Mouse (Mus musculus) stomach, embryonic 14.5 days (tissue): ENCODE results near the gene Kmt5b. TPM values are rescaled to one million over a fixed set of nuclear protein-coding genes. Genes with fewer than 3 reads are reported as not detected.

Source experiments
- ATAC-seq: fragments of 200-750 bp; cut with Nextera tagmentation; 2 replicates; pipeline ENCODE4 v1.8.0; 2017; ENCODE audit warnings: low read depth, moderate TSS enrichment; ENCODE audit not compliant: insufficient number of reproducible peaks, insufficient read depth, low FRiP score
- H3K27ac ChIP-seq: fragments of 300-500 bp; sonication (generic); 2 replicates; pipeline ENCODE4 v1.5.1; 2014; ENCODE audit warnings: mild to moderate bottlenecking, low read length, moderate library complexity, mixed read lengths
- H3K27me3 ChIP-seq: fragments of 300-500 bp; sonication (generic); 2 replicates; pipeline ENCODE4 v1.6.1; 2014; ENCODE audit warnings: low read length, control low read depth, mixed read lengths; ENCODE audit not compliant: control insufficient read depth, insufficient read depth
- H3K36me3 ChIP-seq: fragments of 300-500 bp; sonication (generic); 2 replicates; pipeline ENCODE4 v1.6.1; 2014; ENCODE audit warnings: mild to moderate bottlenecking, control low read depth, low read length, moderate library complexity, mixed read lengths; ENCODE audit not compliant: control insufficient read depth, insufficient read depth
- H3K4me1 ChIP-seq: fragments of 300-500 bp; sonication (generic); 2 replicates; pipeline ENCODE4 v1.6.1; 2014; ENCODE audit warnings: low read length, control low read depth, mixed read lengths; ENCODE audit not compliant: control insufficient read depth, insufficient read depth
- H3K4me2 ChIP-seq: fragments of 300-500 bp; sonication (generic); replicated peaks from 2 replicates; pipeline ENCODE4 v1.6.1; 2014; ENCODE audit warnings: low read depth, low read length, control low read depth
- H3K4me3 ChIP-seq: fragments of 300-500 bp; sonication (generic); 2 replicates; pipeline ENCODE4 v1.5.1; 2014; ENCODE audit warnings: low read depth, low read length, control low read depth
- H3K9ac ChIP-seq: fragments of 300-500 bp; sonication (generic); replicated peaks from 2 replicates; pipeline ENCODE4 v1.6.1; 2014; ENCODE audit warnings: low read depth, mild to moderate bottlenecking, control low read depth, low read length, moderate library complexity, mixed read lengths
- H3K9me3 ChIP-seq: fragments of 300-500 bp; sonication (generic); 2 replicates; pipeline ENCODE4 v1.6.1; 2016; ENCODE audit warnings: low read depth, low read length, control low read depth; ENCODE audit not compliant: control insufficient read depth
- WGBS: fragments of 180-500 bp; shearing (Covaris S2); extraction: QIAGEN DNeasy Blood & Tissue Kit; methylation state at CpG from one replicate; pipeline ENCODE4 v1.1.7; 2014; 5-methylcytosine and 5-hydroxymethylcytosine counted together
- polyA plus RNA-seq: library from polyadenylated mRNA; unstranded; fragments of >200 nt; fragmentation: Nextera tagmentation; extraction: Ambion mirVana; gene quantifications from 2 replicates; pipeline ENCODE4 v1.2.1, GENCODE M21; 2014

Gene Kmt5b
- polyA plus RNA-seq, 1 experiment from 2014 or later, result 41.5 TPM

- Histone ChIP-seq H3K36me3 (no peaks in the 10 kb centered on the region), H3K9ac (no peak overlapping the region), H3K4me1 (no peaks in the 10 kb centered on the region), H3K27ac (no peak overlapping the region), H3K4me3 (no peak overlapping the region), H3K4me2 (no peak overlapping the region), H3K27me3 (no peaks in the 10 kb centered on the region), H3K9me3 (no peaks in the 10 kb centered on the region)
- 92% methylated on average over 3 of the region's 3 CpGs for WGBS
- ATAC-seq, result no peak
Measured at GRCm38 (mm10) chr19:3736001-3736400, 31.2 kb upstream of the Kmt5b start.

GRCm38 (mm10) chr19:3739650-3740049 lies 27.6 kb upstream of the Kmt5b start:
- no peak for ATAC-seq
- 91% methylated on average over 7 of the region's 7 CpGs for WGBS

GRCm38 (mm10) chr19:3742716-3743115 lies 24.5 kb upstream of the Kmt5b start:
- Histone ChIP-seq H3K4me2 (no peak overlapping the region), H3K4me1 (no peaks in the 10 kb centered on the region), H3K36me3 (no peaks in the 10 kb centered on the region), H3K9me3 (0 out of 2 replicates have a peak, but pooled peaks cover 3% of the 10 kb centered on the region), H3K4me3 (no peak overlapping the region), H3K27ac (no peak overlapping the region), H3K27me3 (no peaks in the 10 kb centered on the region), H3K9ac (no peak overlapping the region)
- ATAC-seq, result no peak
- WGBS, result 30% methylated on average over 4 of the region's 4 CpGs

More at GRCm38 (mm10) chr19:3739650-3740049, 27.6 kb upstream of the Kmt5b start:
- H3K27ac ChIP-seq, result no peak overlapping the region
- H3K9me3 ChIP-seq, result no peaks in the 10 kb centered on the region
- no peak overlapping the region for H3K4me3 ChIP-seq
- no peaks in the 10 kb centered on the region for H3K27me3 ChIP-seq
- no peaks in the 10 kb centered on the region for H3K36me3 ChIP-seq
- H3K4me1 ChIP-seq, result no peaks in the 10 kb centered on the region
- no peak overlapping the region for H3K9ac ChIP-seq
- H3K4me2 ChIP-seq, result no peak overlapping the region

- Histone ChIP-seq H3K4me2 (peak overlapping the region; percentile 46), H3K4me3 (no peak overlapping the region), H3K27me3 (no peaks in the 10 kb centered on the region), H3K36me3 (no peaks in the 10 kb centered on the region), H3K27ac (no peak overlapping the region), H3K9ac (no peak overlapping the region), H3K4me1 (no peaks in the 10 kb centered on the region), H3K9me3 (0 out of 2 replicates have a peak, but pooled peaks cover 7% of the 10 kb centered on the region)
- ATAC-seq, result no peak
- 79% methylated on average over 7 of the region's 7 CpGs for WGBS
Measured at GRCm38 (mm10) chr19:3743362-3743761, 23.9 kb upstream of the Kmt5b start.

- peak overlapping the region; percentile 26; the same call in 1 of the 2 replicates for H3K9ac ChIP-seq
- no peaks in the 10 kb centered on the region for H3K36me3 ChIP-seq
- no peaks in the 10 kb centered on the region for H3K4me1 ChIP-seq
- peak; percentile 65; the same call in 1 of the 2 replicates for ATAC-seq
- H3K27ac ChIP-seq, result no peak overlapping the region; the same call in 1 of the 2 replicates
- H3K27me3 ChIP-seq, result no peaks in the 10 kb centered on the region
- WGBS, result 3% methylated on average over 13 of the region's 13 CpGs
- H3K4me3 ChIP-seq, result peak overlapping the region; percentile 37
- H3K9me3 ChIP-seq, result 0 out of 2 replicates have a peak, but pooled peaks cover 10% of the 10 kb centered on the region
- peak overlapping the region; percentile 46 for H3K4me2 ChIP-seq
Measured at GRCm38 (mm10) chr19:3743851-3744512, 23.2 kb upstream of the Kmt5b start.

GRCm38 (mm10) chr19:3752621-3753239 lies 14.5 kb upstream of the Kmt5b start:
- no peak overlapping the region for H3K4me2 ChIP-seq
- 0 out of 2 replicates have a peak, but pooled peaks cover 7% of the 10 kb centered on the region for H3K9me3 ChIP-seq
- no peak overlapping the region for H3K4me3 ChIP-seq
- H3K4me1 ChIP-seq, result no peaks in the 10 kb centered on the region
- WGBS, result 48% methylated on average over 8 of the region's 8 CpGs
- no peaks in the 10 kb centered on the region for H3K27me3 ChIP-seq
- H3K27ac ChIP-seq, result no peak overlapping the region
- ATAC-seq, result no peak
- no peak overlapping the region for H3K9ac ChIP-seq
- no peaks in the 10 kb centered on the region for H3K36me3 ChIP-seq

- no peaks in the 10 kb centered on the region for H3K36me3 ChIP-seq
- H3K4me1 ChIP-seq, result no peaks in the 10 kb centered on the region
- WGBS, result 88% methylated on average over 1 of the region's 1 CpGs
- H3K27ac ChIP-seq, result no peak overlapping the region
- ATAC-seq, result no peak
- 0 out of 2 replicates have a peak, but pooled peaks cover 4% of the 10 kb centered on the region for H3K9me3 ChIP-seq
- no peak overlapping the region for H3K4me2 ChIP-seq
- no peaks in the 10 kb centered on the region for H3K27me3 ChIP-seq
- H3K9ac ChIP-seq, result no peak overlapping the region
- H3K4me3 ChIP-seq, result no peak overlapping the region
Measured at GRCm38 (mm10) chr19:3753240-3753633, 14.0 kb upstream of the Kmt5b start.

- no peaks in the 10 kb centered on the region for H3K9me3 ChIP-seq
- no peaks in the 10 kb centered on the region for H3K4me1 ChIP-seq
- no peak overlapping the region for H3K4me2 ChIP-seq
- no peaks in the 10 kb centered on the region for H3K36me3 ChIP-seq
- H3K9ac ChIP-seq, result no peak overlapping the region
- no peak overlapping the region for H3K27ac ChIP-seq
- no peaks in the 10 kb centered on the region for H3K27me3 ChIP-seq
- no peak overlapping the region for H3K4me3 ChIP-seq
- 54% methylated on average over 8 of the region's 8 CpGs for WGBS
- no peak for ATAC-seq
Measured at GRCm38 (mm10) chr19:3753738-3754137, 13.5 kb upstream of the Kmt5b start.
